Mouse (Mus musculus) heart, adult 11 months (tissue): Measurements from ENCODE around the gene Olfr3.

Experiments
- DNase-seq: peaks from one replicate; pipeline ENCODE4 v3.0.0; 2022

The Olfr3 gene

GRCm38 (mm10) chr2:36816932-36817331, at the start of gene Olfr3:
TSS of gene Olfr3 (minus strand) at chr2:36817032.
- DNase-seq = no peak

DNA sequence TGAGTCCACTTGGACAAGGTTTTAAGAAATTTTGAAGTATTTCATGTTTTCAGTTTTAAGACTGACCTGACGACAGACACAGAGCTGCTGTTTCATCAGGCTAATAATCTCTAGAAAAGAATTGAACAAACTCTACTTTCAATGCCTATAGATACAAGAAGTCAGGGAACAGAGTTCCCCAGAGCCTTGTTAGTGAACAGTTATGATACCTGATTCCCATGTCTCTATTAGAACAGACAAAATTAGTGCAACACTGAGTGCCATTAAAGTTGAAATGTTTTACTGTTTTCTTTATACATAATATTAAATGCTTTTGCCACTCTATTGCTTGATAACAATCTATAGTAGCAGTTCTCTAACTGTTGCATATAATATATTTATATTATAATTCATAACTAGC, 45.7 kb upstream of the Olfr3 start, which contains the start of gene Olfr351:
Gene Olfr351, minus strand, starts transcription at position 101 of the 400 bp plus-strand sequence.
- DNase-seq = no peak

DNA sequence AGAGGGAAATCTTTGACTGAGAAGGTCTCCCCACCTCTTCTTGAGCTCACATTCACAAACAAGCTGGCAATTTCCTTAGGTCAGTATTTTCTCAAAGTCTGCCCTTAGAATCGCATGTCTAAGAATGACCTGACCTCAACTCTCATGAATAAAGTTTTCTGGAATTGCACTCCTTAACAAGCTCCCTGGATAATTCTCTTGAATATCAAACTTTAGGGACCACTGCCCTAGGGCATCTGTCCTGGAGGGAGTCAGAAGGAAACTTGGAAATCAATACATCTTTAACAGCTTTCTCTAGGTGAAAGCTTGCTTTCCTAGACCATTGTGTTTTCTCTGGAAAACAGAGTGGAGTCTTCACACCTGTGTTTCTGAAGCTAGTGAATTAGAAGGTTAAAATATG, 29.2 kb upstream of the Olfr3 start, which contains the start of gene Olfr350:
Gene Olfr350, plus strand, starts transcription at position 301 of the 400 bp plus-strand sequence.
- DNase-seq = no peak

DNA sequence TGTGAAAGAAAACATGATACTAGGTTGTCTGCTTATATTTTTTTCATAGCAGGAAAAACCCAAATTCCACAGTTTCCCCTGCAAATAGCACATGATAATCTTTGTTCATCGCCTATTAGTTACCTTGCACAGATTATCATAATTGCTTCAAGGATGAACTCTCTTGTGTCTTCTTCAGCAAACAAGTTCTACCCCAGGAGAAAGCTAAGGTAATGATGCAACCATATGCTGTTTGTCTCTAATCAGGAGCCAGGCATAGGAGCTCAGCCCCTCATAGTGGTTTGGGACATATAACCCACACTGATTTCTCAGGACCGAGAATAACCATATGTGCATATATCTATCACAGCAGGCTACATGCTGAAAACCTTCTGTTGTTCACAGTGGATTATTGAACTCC, 26.6 kb downstream of the Olfr3 start, which contains the start of gene Olfr50:
Gene Olfr50, plus strand, starts transcription at position 301 of the 400 bp plus-strand sequence.
- DNase-seq = no peak

- no peak for DNase-seq
Measured at GRCm38 (mm10) chr2:36783976-36784375, 32.9 kb downstream of the Olfr3 start, which contains the start of gene Olfr348. TSS of gene Olfr348 (plus strand) at chr2:36784276.
